Mouse (Mus musculus): ENCODE data around the gene Mecp2. TPM values are rescaled to one million over a fixed set of nuclear protein-coding genes. Genes with fewer than 3 reads are reported as not detected.

The Mecp2 gene
- total and polyA plus RNA-seq, 3 experiments = 6.2 to 32.6 (median 27.0) TPM

- Histone ChIP-seq H3K4me1 (ENCODE audit: control insufficient read depth, insufficient read depth, low read length) (peaks cover 10% of the 10 kb centered on the region), H3K27me3 (ENCODE audit: control insufficient read depth, insufficient read depth, low read length) (no peaks in the 10 kb centered on the region), H3K4me3 (peak overlapping the region; percentile 68), H3K79me2 (replicated peaks; ENCODE audit: control insufficient read depth, insufficient read depth, low read length) (no peaks in the 10 kb centered on the region), H3K27ac (peak overlapping the region; percentile 95), H3K9ac (ENCODE audit: low read depth, low read length) (peak overlapping the region; percentile 91), H3K36me3 (ENCODE audit: control insufficient read depth, insufficient read depth, low read length) (peaks cover 15% of the 10 kb centered on the region)
- DNase-seq = peak; percentile 82 to 87
- TF ChIP-seq POLR2A (IDR thresholded peaks at IDR 0.05; ENCODE audit: insufficient read depth, low read depth, low read length) (peak; percentile 66), EP300 (IDR thresholded peaks at IDR 0.05; ENCODE audit: insufficient read depth, low read depth, low read length) (no peak)
- 6% methylated on average over 45 of the region's 56 CpGs for WGBS
- intact Hi-C loops (cut with DNase I) = loop anchor here (5.0 to 10.0 kb wide), 2 partner anchors 118 to 160 kb away; partner anchors contain the start of genes Flna and Hcfc1
Observed at GRCm38 (mm10) chrX:74084946-74085498, 50.1 kb downstream of the Mecp2 start.

- TF ChIP-seq POLR2A (IDR thresholded peaks at IDR 0.05; ENCODE audit: insufficient read depth, low read depth, low read length) (no peak), CTCF (IDR thresholded peaks at IDR 0.05) (no peak), EP300 (IDR thresholded peaks at IDR 0.05; ENCODE audit: insufficient read depth, low read depth, low read length) (no peak)
- intact Hi-C loops (cut with DNase I) = loop anchor here (10.0 kb wide), 1 partner anchor 160 kb away; the partner anchor contains the start of gene Flna
- no peaks in the 10 kb centered on the region for H3K27me3 ChIP-seq (ENCODE audit: control insufficient read depth, insufficient read depth, low read length)
- peak in 1 of 2 experiments; percentile 24 for DNase-seq
- peaks cover 10% of the 10 kb centered on the region for H3K4me1 ChIP-seq (ENCODE audit: control insufficient read depth, insufficient read depth, low read length)
- peak overlapping the region; percentile 68 for H3K4me3 ChIP-seq
- peak overlapping the region; percentile 95 for H3K27ac ChIP-seq
- peak overlapping the region; percentile 91 for H3K9ac ChIP-seq (ENCODE audit: low read depth, low read length)
- WGBS = 22% methylated on average over 17 of the region's 17 CpGs
- peaks cover 15% of the 10 kb centered on the region for H3K36me3 ChIP-seq (ENCODE audit: control insufficient read depth, insufficient read depth, low read length)
- no peaks in the 10 kb centered on the region for H3K79me2 ChIP-seq (replicated peaks; ENCODE audit: control insufficient read depth, insufficient read depth, low read length)
Observed at GRCm38 (mm10) chrX:74084276-74084837, 50.8 kb downstream of the Mecp2 start.

- H3K79me2 ChIP-seq (replicated peaks; ENCODE audit: control insufficient read depth, insufficient read depth, low read length) = no peaks in the 10 kb centered on the region
- peaks cover 4% of the 10 kb centered on the region; the same call in 1 of the 2 replicates for H3K36me3 ChIP-seq (ENCODE audit: control insufficient read depth, insufficient read depth, low read length)
- intact Hi-C loops (cut with DNase I) = no loop called here
- H3K27ac ChIP-seq = peak overlapping the region; percentile 42
- H3K9ac ChIP-seq (ENCODE audit: low read depth, low read length) = no peak overlapping the region
- H3K4me3 ChIP-seq = no peak overlapping the region
- DNase-seq = no peak
- no peak for TF ChIP-seq CTCF (IDR thresholded peaks at IDR 0.05)
- no peak for TF ChIP-seq POLR2A (IDR thresholded peaks at IDR 0.05; ENCODE audit: insufficient read depth, low read depth, low read length)
- no peak for TF ChIP-seq EP300 (IDR thresholded peaks at IDR 0.05; ENCODE audit: insufficient read depth, low read depth, low read length)
- H3K4me1 ChIP-seq (ENCODE audit: control insufficient read depth, insufficient read depth, low read length) = peaks cover 4% of the 10 kb centered on the region
- H3K27me3 ChIP-seq (ENCODE audit: control insufficient read depth, insufficient read depth, low read length) = no peaks in the 10 kb centered on the region
Observed at GRCm38 (mm10) chrX:74070794-74071193, 64.4 kb downstream of the Mecp2 start.

GRCm38 (mm10) chrX:74067891-74068290, 67.3 kb downstream of the Mecp2 start:
- no peak overlapping the region for H3K4me3 ChIP-seq
- peaks cover 2% of the 10 kb centered on the region; the same call in 1 of the 2 replicates for H3K36me3 ChIP-seq (ENCODE audit: control insufficient read depth, insufficient read depth, low read length)
- 64% methylated on average over 9 of the region's 9 CpGs for WGBS
- TF ChIP-seq EP300 (IDR thresholded peaks at IDR 0.05; ENCODE audit: insufficient read depth, low read depth, low read length) (peak; percentile 50; the same call in 1 of the 2 replicates), CTCF (IDR thresholded peaks at IDR 0.05) (no peak), POLR2A (IDR thresholded peaks at IDR 0.05; ENCODE audit: insufficient read depth, low read depth, low read length) (no peak)
- H3K4me1 ChIP-seq (ENCODE audit: control insufficient read depth, insufficient read depth, low read length) = peaks cover 2% of the 10 kb centered on the region
- no peaks in the 10 kb centered on the region for H3K27me3 ChIP-seq (ENCODE audit: control insufficient read depth, insufficient read depth, low read length)
- no peaks in the 10 kb centered on the region for H3K79me2 ChIP-seq (replicated peaks; ENCODE audit: control insufficient read depth, insufficient read depth, low read length)
- peak; percentile 37 to 52 for DNase-seq
- intact Hi-C loops (cut with DNase I) = no loop called here
- H3K9ac ChIP-seq (ENCODE audit: low read depth, low read length) = no peak overlapping the region
- no peak overlapping the region for H3K27ac ChIP-seq

GRCm38 (mm10) chrX:74045107-74045506, 90.1 kb downstream of the Mecp2 start:
- Histone ChIP-seq H3K79me2 (replicated peaks; ENCODE audit: control insufficient read depth, insufficient read depth, low read length) (no peaks in the 10 kb centered on the region), H3K27ac (no peak overlapping the region), H3K9ac (ENCODE audit: low read depth, low read length) (no peak overlapping the region), H3K4me1 (ENCODE audit: control insufficient read depth, insufficient read depth, low read length) (peaks cover 5% of the 10 kb centered on the region), H3K4me3 (no peak overlapping the region), H3K36me3 (ENCODE audit: control insufficient read depth, insufficient read depth, low read length) (peaks cover 8% of the 10 kb centered on the region), H3K27me3 (ENCODE audit: control insufficient read depth, insufficient read depth, low read length) (no peaks in the 10 kb centered on the region)
- TF ChIP-seq CTCF (IDR thresholded peaks at IDR 0.05) (no peak), POLR2A (IDR thresholded peaks at IDR 0.05; ENCODE audit: insufficient read depth, low read depth, low read length) (no peak), EP300 (IDR thresholded peaks at IDR 0.05; ENCODE audit: insufficient read depth, low read depth, low read length) (no peak)
- DNase-seq = no peak
- intact Hi-C loops (cut with DNase I) = no loop called here
- 24% methylated on average over 1 of the region's 1 CpGs for WGBS

GRCm38 (mm10) chrX:74037702-74038375, 97.3 kb downstream of the Mecp2 start:
- no peaks in the 10 kb centered on the region for H3K79me2 ChIP-seq (replicated peaks; ENCODE audit: control insufficient read depth, insufficient read depth, low read length)
- DNase-seq = peak in 1 of 2 experiments; percentile 10
- WGBS = 45% methylated on average over 5 of the region's 5 CpGs

More at GRCm38 (mm10) chrX:74037702-74038375, 97.3 kb downstream of the Mecp2 start:
- peaks cover 3% of the 10 kb centered on the region for H3K4me1 ChIP-seq (ENCODE audit: control insufficient read depth, insufficient read depth, low read length)
- H3K4me3 ChIP-seq = no peak overlapping the region
- no peak for TF ChIP-seq CTCF (IDR thresholded peaks at IDR 0.05)
- no peak for TF ChIP-seq POLR2A (IDR thresholded peaks at IDR 0.05; ENCODE audit: insufficient read depth, low read depth, low read length)
- TF ChIP-seq EP300 (IDR thresholded peaks at IDR 0.05; ENCODE audit: insufficient read depth, low read depth, low read length) = no peak
- no peak overlapping the region for H3K9ac ChIP-seq (ENCODE audit: low read depth, low read length)
- intact Hi-C loops (cut with DNase I) = no loop called here
- peaks cover 7% of the 10 kb centered on the region for H3K36me3 ChIP-seq (ENCODE audit: control insufficient read depth, insufficient read depth, low read length)
- H3K27ac ChIP-seq = no peak overlapping the region
- H3K27me3 ChIP-seq (ENCODE audit: control insufficient read depth, insufficient read depth, low read length) = no peaks in the 10 kb centered on the region
